Mouse (Mus musculus): ENCODE measurements around the gene Ppargc1a.

Gene Ppargc1a

DNA sequence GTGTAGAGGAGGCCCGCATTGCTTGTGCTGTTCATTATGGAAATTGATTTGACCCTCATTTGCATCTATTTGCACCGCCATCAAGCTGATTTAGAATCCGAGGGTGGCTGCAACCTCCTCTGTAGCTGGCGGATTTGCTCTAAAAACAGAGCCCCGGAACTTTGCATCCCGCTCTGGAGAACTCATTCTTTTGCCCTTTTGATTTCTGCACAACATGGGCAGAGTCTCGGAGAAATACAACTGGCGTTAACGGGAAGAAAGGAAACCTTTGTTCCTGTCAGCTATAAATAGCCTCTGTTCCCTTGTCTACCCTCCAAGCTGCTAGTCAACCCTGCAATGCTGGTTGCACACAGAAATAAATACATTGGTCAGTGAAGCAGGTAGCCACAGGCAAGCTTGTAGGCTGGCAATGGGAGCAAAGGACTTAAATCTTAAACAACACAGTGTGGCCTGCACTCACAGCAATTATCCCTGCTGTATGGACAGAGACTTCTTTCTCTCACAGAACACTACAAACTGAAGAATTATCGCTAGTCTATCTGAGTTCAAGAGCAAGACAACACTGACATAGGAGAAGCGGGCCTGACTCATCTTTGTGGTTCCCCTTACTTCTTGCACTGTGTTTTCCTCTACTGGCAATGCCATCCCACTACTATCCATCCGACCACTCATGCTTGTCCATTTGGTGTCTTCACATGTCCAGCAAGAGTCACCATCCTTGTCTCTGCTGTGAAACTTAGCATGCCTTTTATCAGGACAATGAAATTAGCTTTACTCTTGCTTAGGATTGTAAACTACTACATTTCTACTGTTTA is 155.0 kb downstream of the Ppargc1a start:
- DNase-seq (ENCODE audit: low spot score in 2 of 2), result no peak

DNA sequence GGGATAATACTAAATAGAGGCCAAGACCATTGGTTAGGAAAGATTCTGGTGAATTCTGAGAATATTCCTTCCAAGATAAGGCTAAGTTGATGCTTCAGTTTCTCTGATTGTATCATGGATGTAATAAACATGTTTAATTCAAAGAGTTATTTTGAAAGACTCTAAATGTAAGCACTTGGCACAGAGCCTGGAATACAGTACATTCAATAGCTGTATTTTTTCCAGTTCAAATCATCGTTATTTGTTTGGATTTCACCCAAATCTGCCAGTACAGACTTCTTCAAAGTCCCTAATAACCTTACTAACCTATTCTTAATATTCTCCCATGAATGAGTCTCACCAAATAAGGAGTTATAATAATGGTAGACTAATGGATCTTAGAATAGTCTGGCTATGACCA is 157.5 kb downstream of the Ppargc1a start:
- no peak for DNase-seq (ENCODE audit: low spot score in 2 of 2)

DNA sequence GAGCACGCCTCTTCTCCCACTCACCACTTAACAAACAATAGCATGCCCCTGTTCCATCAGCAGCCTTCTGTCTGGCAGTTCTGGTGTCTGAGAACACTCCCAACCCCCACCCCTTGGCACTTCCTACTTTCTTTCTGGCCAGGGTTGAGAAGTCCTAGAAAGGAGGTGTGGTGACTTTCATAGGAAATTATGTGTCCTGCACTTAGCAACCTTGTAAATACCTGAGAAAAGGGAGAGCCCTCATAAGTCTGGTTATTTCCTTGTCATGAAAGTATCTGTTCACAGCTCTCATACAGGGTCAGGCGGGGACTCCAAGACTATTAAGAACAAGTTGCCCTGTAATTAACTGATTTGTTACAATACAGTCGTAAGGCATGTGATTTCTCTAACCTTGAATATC is 161.1 kb downstream of the Ppargc1a start:
- DNase-seq (ENCODE audit: low spot score in 2 of 2), result no peak

Data from right cerebral cortex, postnatal 36 days (tissue).